Mouse (Mus musculus) yolk sac, embryonic 10.5 days (tissue): Measurements from ENCODE around the gene Luc7l3.

Experiments used
- DNase-seq: peaks from one replicate; pipeline ENCODE4 v3.0.0-alpha.2; 2017; ENCODE audit warnings: low spot score

Luc7l3 gene

DNA sequence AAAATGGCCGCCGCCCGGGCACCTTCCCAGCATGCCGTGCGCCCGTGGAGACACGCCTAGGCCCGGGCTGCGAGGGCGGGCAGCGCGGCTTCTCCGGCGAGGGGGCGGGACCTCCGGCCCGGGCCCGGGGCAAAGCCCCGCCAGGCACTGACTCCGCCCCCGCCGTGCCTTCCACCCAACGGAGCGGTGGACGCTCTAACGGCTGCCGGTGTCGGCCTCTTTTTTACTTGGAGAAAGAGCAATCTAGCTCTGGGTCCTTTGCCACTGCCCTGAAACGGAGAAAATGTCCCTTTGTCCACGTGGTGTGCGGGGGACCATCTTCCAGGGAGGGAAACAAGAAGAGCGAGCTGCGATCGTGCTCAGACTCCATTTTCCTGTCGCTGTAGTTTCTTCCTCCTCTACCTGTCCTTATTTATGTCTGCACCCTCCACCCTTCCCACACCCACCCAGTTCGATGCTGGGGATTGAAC lies at the start of gene Luc7l3:
TSS of gene Luc7l3 (minus strand) at position 58 of the 470 bp plus-strand sequence.
- peak; percentile 92 for DNase-seq

DNA sequence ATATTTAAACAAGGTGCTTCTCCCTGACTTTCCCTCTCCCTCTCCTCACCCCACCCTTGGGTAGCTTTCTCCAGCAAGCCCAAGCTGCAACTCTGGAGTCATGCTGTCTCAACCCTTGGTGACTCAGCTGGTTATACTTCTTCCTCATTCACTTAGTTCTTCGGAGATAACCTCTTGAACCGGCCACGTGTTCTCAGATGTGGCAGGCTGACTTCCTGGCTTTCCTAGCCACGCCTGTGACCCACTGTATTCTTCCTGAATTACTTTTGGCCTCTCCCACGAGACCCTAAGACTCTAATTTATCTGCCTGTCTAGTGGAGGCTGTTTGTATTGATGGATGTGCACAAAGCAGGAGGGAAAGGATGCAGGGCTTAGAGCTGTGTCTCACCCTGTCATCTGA lies 49.0 kb upstream of the Luc7l3 start:
- DNase-seq: peak; percentile 73

DNA sequence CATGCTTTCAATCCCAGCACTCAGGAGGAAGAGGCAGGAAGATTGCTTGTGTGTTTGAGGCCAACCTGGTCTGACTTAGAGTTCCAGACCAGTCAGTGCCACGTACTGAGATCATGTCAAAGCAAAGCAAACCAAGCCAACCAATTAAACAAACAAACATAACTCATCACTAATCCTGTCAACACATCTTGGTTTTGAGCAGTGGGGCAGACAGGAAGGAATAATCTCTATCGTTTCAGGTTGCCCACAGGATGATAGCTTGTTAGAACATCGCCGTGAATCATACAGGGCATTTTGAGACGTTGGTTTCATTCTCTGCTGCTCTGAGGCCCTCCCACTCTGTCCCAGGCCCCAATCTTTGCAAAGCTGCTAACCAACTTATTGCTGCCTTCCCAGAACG lies 48.2 kb upstream of the Luc7l3 start:
- DNase-seq: no peak

DNA sequence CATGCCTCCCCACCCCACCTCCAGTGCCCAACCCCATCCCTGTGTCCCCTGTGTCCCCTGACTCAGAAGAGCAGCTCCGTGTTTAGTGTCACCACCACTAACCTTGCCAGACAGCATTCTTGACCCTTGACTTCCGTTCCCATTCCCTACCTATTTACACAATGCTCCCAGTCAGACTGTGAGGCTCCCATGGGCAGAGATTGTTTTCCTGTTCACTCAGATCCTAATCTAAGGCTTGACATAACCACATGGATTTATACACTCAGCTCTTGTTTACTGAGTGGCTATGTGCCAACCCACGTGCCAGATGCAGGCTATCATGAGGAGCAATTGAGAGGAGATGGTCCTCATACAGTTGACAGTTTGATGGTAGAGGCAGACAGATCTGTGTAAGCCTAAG lies 43.6 kb upstream of the Luc7l3 start:
- no peak for DNase-seq

DNA sequence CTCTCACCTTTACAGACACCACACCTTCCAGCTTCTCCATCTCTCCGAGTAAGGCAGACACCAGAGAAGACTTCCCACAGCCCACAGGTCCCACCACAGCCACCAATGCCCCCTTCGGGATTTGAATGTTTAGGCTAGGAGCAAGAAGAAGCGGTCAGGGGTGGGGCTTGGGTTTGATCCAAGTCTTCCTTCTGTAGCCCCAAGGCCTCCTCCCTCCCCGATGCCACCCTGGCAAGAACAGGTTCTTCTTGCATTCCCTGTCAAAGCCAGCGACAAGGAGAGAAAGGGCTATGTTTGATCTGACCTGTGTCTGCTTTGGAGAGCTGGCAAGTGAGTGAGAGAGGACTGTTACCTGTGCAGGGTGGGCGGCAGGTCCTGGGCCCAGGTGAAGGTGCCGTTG lies 41.9 kb upstream of the Luc7l3 start:
- DNase-seq: no peak

DNA sequence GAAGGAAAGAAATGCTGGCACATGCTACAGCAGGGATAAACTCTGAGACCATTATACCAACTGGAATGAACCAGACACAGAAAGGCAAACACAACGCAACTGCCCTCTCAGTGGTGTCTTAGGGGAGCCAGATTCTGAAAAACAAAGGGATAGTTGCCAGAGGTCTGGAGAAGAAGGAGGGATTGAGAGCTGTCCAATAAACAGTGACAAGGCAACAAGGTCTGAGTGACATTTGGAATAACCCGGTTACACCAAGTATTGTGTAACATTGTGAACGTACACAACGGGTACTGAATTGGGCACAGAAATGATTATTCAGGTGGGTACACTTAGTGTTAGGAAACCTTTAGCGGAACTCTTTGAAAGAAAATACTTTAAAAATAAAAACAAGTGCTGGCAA lies 40.3 kb upstream of the Luc7l3 start:
- DNase-seq: no peak

DNA sequence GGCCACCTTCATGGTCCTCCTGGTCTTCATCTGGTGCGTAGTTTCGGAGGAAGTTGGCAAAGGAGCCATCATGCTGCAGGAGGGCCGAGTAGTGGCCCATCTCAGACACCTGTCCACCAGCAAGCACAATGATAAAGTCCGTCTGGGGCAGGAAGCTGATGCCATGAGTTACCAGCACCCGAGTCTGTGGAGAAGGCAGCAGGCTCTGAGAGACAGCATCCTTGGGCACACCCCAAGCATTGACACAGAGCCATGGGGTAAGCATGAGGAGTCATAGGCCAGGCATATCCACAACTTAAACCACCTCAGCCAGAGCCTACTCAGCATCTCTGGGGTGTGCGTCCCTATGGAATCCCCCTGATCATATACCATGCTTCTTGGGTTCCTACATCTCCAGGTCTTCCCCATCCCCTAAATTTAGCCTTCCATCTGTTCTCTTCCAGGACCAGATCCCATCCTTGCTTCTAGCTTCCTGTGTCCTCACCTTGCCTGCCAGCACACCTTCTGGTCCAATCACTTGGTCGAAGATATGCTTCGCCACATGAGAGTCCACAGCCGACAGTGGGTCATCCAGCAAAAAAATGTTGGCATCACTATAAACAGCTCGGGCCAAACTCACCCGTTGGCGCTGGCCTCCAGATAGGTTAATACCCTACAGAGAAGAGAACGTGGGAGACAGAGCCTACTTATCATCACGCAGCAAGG lies 39.5 kb upstream of the Luc7l3 start:
- no peak for DNase-seq

DNA sequence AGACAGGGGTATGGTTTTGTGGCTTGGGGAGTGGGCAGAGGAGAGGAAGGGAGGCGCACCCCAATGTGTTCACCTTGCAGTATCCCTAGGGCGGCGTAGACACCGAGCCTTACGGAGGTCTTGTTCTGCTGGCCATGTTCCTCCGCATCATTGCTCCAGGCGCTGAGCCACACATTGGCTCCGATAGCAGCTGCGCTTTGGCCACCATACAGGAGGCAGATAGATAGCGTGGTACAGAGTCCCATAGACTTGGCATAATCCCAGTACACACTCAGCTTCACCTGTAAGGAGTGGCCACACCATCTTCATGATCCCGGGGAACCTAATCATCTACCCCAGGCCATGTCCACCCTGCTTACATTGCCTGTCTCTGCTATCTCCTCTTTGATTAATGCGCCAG lies 37.4 kb upstream of the Luc7l3 start:
- DNase-seq: no peak

DNA sequence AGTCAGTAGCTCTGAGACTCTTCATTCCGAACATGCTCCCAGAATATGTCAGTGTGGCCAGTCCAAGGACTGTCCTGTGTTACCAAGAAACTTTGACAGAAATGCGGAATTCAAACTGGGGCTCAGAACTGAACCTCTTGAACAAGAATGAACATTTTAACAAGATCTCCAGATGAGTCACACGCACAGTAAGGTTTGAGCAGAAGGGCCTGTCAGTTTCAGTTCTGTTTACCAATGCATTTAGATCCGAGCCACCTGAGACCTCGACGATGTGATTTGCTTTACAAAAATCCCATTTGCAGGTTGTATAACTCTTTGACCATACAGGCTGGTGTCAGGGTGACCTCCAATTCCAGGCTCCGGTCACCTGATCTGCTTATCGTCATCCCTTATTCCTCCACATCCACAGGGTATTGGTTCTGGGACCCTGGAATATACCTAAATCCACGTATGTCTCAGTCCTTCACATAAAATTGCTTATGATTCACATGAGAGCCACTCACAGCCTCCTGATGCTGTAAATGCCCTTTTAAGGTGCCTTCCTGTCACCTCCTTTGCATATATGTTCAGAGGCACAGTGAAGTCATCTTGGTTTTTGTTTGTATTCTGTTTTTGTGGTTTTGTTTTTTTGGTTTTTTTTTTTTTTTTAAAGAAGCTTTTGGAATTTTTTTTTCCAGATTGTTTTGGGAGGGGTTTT lies 33.9 kb upstream of the Luc7l3 start:
- no peak for DNase-seq

DNA sequence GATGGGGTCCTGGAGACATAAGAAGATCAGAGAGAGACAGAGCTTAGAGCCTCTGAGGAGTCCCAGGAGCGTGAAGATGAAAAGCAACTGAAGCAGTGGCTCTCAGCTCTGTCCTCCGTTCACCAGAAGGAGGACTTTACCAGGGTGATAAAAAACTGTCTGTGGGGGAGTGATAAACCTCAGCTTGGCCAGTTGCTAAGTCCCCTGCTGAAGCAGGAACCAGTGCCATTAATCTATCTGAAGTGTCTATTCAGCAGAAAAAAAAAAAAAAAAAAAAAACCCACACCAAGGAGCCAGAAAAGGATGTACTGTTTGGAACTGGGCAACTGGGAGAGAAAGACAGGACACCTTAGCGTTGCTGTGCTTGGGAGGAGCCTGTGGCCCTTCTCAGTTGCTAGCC lies 29.3 kb upstream of the Luc7l3 start:
- DNase-seq: no peak

DNA sequence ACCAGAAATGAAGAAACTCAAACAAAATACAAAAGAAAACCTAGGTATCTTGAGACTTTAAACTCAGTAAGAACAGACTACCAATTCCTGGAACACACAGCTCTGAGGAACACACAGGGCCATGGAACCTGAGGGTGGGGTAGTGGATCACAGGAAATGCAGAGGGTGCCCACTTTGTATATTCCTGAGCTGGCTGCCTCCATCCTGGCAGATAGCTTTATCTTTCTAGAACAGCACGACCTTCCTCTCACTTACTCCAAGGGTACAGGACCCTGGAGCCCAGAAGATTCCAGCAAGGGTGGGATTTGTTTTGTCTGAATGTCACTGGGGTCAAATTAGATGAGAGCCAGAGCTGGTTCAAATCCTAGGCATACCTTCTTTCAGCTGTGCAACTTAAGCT lies 28.5 kb upstream of the Luc7l3 start:
- no peak for DNase-seq

DNA sequence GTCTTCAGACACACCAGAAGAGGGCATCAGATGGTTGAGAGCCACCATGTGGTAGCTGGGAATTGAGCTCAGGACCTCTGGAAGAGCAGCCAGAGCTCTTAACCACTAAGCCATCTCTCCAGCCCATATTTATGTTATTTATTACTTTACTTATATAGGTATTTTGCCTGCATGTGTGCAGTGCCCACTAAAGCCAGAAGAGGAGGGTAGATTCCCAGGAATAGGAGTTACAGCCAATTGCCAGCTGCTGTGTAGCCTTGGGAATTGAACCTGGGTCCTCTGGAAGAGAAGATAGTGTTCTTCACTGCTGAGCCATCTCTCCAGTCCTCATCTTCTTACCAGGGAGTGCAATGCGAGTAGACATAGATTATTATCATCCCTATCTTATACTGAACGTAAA lies 28.1 kb upstream of the Luc7l3 start:
- DNase-seq: no peak

DNA sequence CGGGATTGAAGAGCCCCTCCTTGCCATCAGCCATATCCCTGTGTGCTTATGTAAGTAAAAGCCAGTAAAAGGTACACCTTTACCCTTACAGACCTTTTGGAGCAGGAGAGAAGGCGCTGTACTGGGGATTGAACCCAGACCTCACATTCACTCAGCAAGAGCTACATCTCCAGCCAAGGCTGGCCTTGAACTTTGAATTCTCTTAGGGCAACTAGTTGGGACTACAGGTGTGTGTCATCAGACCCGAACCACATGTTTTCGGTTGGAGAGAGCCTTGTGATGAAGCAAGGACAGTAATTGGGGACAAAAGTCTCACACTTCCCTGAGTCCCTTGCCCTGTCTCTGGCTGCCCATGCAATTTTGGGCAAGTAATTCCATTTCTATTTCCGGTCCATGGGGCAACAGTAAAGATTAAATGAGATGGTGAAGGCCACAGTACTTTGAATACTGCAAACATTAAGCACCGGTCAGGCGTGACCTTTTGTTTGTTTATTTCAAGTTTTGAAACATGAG lies 25.3 kb upstream of the Luc7l3 start:
- no peak for DNase-seq

DNA sequence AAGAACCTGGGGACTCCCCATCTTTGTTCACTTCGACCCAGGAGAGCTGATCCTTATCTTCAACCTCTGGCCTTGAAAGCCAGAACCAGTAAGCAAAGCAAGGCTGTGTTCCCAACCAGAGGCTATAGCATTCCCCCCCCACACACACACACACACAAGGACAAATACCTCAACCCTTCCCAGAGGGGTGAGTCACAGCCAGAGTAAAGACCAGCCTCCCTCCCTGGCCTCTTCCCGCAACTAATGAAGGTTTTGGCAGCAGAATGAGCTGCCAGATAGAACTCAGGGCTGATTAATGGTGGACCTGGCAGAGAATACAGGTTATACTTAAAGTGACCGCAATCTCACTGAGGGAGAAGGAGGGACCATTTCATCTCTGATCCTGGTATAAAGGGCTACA lies 24.8 kb upstream of the Luc7l3 start:
- DNase-seq: no peak

DNA sequence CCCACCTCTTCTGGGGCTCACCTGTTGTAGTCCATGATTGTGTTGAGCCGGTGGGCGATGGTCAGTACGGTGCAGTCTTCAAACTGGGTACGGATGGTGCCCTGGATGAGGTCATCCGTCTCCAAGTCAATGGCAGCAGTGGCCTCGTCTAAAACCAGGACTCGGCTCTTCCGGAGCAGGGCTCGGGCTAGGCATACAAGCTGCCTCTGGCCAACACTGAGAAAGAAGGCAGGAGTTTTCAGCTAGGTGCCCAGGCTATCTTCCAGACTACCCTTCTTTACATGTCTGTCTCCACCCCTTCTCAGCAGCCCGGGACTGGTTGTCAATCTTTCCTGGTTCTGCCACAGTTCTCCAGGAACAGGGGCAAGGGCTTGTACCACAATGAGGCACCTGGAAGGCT lies 24.1 kb upstream of the Luc7l3 start:
- DNase-seq: no peak

DNA sequence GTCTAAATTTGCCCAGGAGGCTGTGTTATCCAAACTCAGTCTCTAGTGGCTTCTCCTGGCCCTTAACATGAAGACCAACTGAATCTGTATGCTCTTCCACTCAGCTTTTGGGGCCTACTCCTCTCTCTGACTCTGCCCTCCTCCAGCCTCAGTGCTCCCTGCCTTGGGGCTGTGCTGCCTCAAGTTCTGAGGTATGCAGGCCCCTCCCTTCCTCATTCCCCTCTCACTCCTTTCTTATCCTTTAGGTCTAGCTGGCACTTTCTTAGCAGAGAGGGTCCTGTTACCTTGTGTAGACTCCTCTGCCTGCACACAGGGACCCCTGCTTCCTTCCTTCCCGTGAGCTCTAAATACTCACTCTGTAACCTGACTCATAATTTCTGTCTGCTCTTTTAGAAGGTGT lies 22.7 kb upstream of the Luc7l3 start:
- no peak for DNase-seq

DNA sequence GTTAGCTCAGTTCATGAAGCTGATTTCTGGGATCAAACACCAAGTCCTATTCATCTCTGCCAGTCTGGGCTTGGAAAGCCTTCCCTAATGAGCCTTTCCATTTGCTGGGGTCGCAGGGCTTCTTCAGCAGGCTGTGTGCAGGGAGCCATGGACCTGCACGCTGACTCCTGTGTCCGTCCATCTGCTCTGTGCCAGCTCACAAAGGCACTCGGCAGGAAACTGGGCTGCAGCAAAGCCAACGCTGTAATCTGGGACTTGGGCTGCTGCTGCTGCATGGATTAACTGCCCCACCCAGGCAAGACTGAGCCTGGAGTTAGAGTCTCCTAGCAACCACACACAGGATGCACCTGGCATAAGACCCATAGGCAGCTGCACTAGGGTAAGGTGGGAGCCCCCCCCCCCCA lies 22.2 kb upstream of the Luc7l3 start:
- DNase-seq: no peak

DNA sequence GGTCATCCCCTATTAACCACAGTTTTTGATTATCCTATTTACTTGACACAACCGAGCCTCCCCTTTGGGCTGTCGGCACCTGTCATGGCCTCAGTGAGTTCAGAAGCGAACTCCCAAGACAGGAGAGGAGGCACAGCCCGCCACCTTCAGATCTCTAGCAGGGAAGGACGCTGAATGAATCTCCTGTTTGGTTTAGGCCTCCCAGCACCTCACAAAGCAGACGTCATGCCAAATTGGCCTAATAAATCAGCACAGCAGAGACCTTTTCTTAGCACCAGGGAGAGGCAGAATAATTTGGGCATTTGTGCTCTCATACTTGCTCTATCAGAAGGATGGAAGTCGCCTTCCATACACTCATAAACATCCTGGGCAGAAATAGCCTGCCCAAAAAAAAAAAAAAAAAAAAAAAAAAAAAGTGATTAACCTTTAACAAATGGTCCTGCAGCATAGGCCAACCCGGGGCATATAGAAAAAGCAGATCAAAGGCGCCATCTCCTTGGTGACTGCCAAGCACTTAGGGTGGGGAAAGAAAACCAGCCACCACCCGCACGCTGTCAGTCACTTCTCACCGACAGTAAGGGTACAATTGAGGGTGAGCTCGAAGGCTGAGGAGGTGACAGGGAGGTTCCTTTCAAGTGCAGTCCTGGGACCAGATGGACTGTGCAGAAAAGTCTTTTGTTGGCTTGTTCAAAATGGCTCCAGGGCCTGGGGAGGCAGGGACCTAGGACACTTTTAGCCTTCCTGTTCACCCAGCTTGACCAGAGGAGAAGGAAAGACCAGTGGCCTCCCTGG lies 20.5 kb upstream of the Luc7l3 start:
- no peak for DNase-seq

DNA sequence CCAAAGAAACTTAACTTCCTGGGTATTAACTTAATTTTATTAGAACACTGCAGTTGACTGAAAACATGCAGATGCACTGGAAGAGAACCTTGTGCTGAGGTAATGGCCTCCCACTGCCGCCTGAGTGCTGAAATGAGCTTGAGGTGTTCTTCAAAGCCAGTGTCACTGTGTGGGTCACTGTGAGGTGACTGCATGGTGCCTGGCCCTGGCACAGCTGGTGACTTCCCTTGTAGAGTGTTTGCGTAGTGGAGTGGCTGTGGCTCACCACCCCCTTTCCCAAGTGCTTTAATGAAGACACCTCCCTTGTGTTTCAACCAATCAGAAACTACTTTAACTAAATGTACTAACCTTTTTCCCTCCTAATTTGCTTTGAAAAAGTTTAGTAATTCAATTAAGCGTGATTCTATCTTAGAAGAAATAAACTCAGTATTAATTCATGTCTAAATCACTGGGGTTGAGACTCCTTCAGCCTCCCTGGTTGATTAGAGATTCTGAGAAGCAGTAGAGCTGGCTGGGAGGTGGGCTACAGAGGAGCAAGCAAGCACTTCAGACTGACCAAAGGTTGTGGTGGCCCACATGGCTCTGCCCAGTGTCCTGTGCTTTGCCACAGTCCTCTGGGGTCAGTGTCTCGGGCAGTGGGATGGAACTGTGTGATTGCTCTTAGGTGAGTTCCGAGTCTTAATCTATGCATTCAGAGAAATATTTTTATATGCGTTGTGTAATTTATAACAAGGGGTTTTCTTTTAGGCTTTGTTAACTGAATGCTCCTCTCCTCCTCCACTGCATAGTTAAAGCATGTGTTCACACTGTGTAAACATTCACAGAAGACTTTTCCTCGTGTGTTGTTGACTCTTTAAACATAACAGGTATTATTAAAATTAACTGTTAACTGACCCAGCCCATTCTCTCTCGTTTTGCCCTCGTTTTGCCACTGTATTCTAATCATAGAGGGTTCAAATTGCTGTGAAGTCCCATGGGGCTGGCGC lies 19.5 kb upstream of the Luc7l3 start:
- DNase-seq: no peak

DNA sequence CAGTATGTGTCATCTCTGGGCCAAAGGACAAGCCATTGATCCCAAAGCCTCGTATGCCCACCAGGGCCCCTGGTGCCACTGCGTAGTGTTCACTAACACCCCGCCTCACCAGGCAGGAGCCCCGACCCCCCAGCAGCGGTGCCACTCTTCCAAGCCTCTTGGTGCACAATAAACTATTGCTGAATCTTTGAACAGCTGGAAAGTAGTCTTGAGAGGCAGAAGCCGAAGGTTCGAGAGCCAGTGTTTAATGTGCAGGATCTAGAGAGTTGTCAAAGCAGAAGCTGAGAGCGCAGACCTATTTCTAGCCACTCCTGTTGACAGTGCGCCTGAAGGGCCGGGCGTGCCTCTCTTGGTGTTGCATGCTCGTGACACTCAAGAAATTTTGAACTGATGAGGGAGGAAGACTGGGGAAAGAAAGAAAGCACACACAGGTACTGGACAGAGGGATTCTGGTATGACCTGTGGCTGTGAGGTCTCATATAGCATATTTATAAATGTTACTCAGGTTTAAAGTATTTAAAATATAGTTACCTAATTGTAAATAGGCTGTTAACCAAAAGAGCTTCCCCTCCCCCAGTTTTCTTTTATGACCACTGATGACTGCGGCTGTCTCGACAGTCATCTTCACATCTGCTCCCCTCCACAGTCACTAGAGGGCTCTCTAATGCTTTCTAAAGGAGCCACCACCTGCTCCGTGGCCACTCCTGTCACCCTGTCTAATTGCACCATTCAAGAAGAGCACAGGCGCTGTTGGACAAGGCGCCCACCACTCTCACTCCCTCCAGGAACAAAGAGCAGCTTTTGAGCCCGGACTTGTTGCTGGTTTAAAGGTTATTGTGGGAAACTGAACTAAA lies 18.2 kb upstream of the Luc7l3 start:
- peak; percentile 55 for DNase-seq

DNA sequence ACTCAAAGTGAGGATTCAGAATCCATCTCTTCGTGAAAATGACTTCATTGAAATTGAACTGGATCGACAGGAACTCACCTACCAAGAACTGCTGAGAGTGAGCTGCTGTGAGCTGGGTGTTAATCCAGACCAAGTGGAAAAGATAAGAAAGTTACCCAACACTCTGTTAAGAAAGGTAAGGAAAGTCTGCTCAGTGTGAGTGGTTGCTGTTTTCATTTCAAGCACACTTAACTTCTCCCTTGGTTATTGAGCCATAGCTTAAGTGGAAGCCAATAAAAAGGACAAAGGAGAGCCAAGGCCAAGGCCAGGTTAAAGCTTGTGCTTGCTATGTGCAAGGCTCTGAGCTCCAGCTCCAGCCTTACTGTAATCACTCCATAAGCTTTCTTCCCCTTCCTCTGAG lies 16.6 kb upstream of the Luc7l3 start:
- no peak for DNase-seq
